Mouse (Mus musculus) forebrain, embryonic 13.5 days (tissue): ENCODE measurements at regions not wholly inside any gene's neighbourhood (a gene's known extent, or its start where the extent isn't known, plus 50 kb on each side); places are given as distances from the start of the nearest gene placed in this dataset.

Experiments used
- ATAC-seq: fragments of 200-750 bp; cut with Nextera tagmentation; 2 replicates; pipeline ENCODE4 v1.8.0; 2017
- H3K27ac ChIP-seq: fragments of 300-500 bp; sonication (generic); 2 replicates; pipeline ENCODE4 v1.5.1; 2015; ENCODE audit warnings: inconsistent platforms, mild to moderate bottlenecking, moderate library complexity
- H3K27me3 ChIP-seq: fragments of 300-500 bp; sonication (generic); 2 replicates; pipeline ENCODE4 v1.6.1; 2015; ENCODE audit warnings: mild to moderate bottlenecking, inconsistent platforms
- H3K36me3 ChIP-seq: fragments of 300-500 bp; sonication (generic); 2 replicates; pipeline ENCODE4 v1.6.1; 2015; ENCODE audit warnings: mild to moderate bottlenecking, inconsistent platforms; ENCODE audit not compliant: poor library complexity, severe bottlenecking
- H3K4me1 ChIP-seq: fragments of 300-500 bp; sonication (generic); 2 replicates; pipeline ENCODE4 v1.6.1; 2015; ENCODE audit warnings: inconsistent platforms
- H3K4me2 ChIP-seq: fragments of 300-500 bp; sonication (generic); 2 replicates; pipeline ENCODE4 v1.6.1; 2015; ENCODE audit warnings: inconsistent platforms, mild to moderate bottlenecking, moderate library complexity
- H3K4me3 ChIP-seq: fragments of 300-500 bp; sonication (generic); 2 replicates; pipeline ENCODE4 v1.5.1; 2015; ENCODE audit warnings: mild to moderate bottlenecking, inconsistent platforms
- H3K9ac ChIP-seq: fragments of 300-500 bp; sonication (generic); 2 replicates; pipeline ENCODE4 v1.6.1; 2015; ENCODE audit warnings: mild to moderate bottlenecking, inconsistent platforms
- H3K9me3 ChIP-seq: fragments of 300-500 bp; sonication (generic); replicated peaks from 2 replicates; pipeline ENCODE4 v1.6.1; 2016; ENCODE audit warnings: inconsistent platforms
- WGBS: fragments of 180-500 bp; shearing (Covaris S2); methylation state at CpG from one replicate; pipeline ENCODE4 v1.1.7; 2015; 5-methylcytosine and 5-hydroxymethylcytosine counted together
- microRNA counts: library from miRNA; unstranded; fragments of <30 nt; microRNA quantifications from one replicate; lab custom pipeline; 2016
- microRNA-seq: library from miRNA; unstranded; fragments of <30 nt; microRNA quantifications from one replicate; pipeline ENCODE4, GENCODE M21; 2016

DNA sequence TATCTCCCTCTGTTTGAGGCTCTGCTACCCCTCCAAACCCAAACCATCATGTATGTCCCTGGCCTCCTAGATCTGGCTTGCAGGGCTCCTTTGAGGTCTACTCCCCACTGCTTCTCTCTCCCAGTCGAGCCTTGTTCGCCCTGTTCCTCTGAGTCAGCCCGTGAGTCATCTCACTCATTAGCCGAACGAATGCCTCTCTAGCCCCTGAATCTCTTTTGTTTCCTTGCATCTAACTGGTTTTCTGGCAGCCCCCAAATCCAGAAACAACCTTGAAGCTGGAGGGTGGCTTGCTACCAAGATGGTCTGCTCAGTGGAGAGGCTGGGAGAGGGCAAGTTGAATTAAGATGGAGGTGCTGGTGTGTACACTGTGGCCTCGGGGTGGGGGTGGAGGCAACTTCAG, 66.3 kb upstream of the Mkln1 start:
- Histone ChIP-seq H3K27ac (no peak overlapping the region), H3K27me3 (no peaks in the 10 kb centered on the region), H3K9ac (no peak overlapping the region), H3K9me3 (no peaks in the 10 kb centered on the region), H3K36me3 (no peaks in the 10 kb centered on the region), H3K4me3 (no peak overlapping the region), H3K4me2 (no peak overlapping the region), H3K4me1 (peaks cover 6% of the 10 kb centered on the region)
- 70% methylated on average over 6 of the region's 6 CpGs for WGBS
- ATAC-seq: no peak

DNA sequence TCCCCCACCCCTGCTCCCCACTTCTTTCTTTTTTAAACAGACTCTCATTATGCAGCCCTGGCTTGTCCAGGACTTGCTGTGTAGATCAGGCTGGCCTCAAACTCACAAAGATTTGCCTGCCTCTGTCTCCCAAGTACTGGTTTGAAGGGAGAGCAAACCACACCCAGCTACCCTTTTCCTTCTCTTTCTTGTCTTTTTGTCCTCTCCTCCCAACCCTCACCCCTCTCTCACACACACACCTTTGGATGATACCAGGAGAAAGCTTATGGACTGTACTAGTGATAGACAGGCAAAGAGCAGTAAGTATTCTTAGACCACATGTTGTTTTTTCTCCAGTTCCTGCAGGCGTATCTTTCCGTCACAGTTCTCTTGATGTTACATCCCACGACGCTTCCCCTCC, 65.8 kb upstream of the Mkln1 start:
- Histone ChIP-seq H3K9ac (no peak overlapping the region), H3K4me1 (peaks cover 6% of the 10 kb centered on the region), H3K4me3 (no peak overlapping the region), H3K27me3 (no peaks in the 10 kb centered on the region), H3K9me3 (no peaks in the 10 kb centered on the region), H3K27ac (no peak overlapping the region), H3K36me3 (no peaks in the 10 kb centered on the region), H3K4me2 (no peak overlapping the region)
- 85% methylated on average over 4 of the region's 4 CpGs for WGBS
- ATAC-seq: no peak

DNA sequence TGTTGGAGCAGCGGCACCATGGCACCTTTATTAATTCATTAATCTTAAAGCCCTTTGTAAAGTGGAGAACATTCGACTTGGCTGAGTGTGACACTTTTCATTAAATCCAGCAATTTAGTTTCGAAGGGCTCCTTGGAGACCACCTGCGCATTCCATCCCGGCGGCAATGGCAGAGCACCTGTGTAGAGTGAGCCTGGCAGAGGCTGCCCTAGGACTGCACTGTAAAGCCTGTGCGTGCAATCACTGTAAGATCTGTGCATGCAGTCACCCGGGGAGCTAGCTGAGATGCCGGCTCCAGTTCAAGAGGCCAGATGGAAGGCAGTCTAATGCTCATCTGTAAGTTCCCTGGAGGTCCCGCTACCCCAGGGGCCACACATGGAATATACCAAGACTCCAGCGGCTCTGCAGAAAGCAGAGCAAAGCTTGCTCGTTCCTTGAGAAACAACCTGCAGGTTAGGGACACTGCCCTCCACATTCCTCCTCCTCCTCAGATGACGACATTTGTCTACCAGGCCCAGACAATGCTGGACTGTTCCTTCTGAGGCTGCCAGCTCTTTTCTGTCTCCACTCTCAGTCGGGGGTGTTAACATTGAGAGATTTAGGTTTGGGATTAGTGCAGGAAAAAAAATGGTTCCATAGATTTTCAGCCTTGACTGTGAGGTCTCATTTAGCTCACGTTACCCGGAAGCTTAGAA, 65.2 kb upstream of the Mkln1 start:
- Histone ChIP-seq H3K4me2 (no peak overlapping the region), H3K4me1 (peaks cover 6% of the 10 kb centered on the region), H3K9me3 (no peaks in the 10 kb centered on the region), H3K4me3 (no peak overlapping the region), H3K9ac (no peak overlapping the region; the same call in 1 of the 2 replicates), H3K36me3 (no peaks in the 10 kb centered on the region), H3K27me3 (no peaks in the 10 kb centered on the region), H3K27ac (no peak overlapping the region)
- WGBS: 57% methylated on average over 16 of the region's 16 CpGs
- no peak for ATAC-seq

DNA sequence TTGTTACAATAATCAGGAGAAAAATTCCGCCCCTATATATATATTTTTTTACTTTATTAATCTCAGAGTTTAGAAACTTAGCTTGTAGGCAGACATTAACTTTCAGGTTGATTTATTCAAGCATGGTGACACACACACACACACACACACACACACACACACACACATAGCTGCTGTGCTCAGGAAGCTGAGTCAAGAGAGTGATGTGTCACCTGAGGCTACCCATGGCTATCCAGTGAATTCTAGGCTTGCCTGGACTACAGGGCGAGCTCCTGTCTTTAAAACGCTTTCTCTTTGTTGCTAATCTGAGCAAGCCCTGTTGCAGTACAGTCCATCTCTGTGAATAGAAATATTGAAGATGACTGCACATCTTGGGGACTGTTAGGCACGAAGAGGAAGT, 64.4 kb upstream of the Mkln1 start:
- no peak overlapping the region for H3K27ac ChIP-seq
- H3K9me3 ChIP-seq: no peaks in the 10 kb centered on the region
- H3K4me1 ChIP-seq: peaks cover 6% of the 10 kb centered on the region
- H3K4me2 ChIP-seq: no peak overlapping the region
- 93% methylated on average over 4 of the region's 4 CpGs for WGBS
- H3K36me3 ChIP-seq: no peaks in the 10 kb centered on the region
- no peaks in the 10 kb centered on the region for H3K27me3 ChIP-seq
- H3K9ac ChIP-seq: no peak overlapping the region
- no peak for ATAC-seq
- H3K4me3 ChIP-seq: no peak overlapping the region

DNA sequence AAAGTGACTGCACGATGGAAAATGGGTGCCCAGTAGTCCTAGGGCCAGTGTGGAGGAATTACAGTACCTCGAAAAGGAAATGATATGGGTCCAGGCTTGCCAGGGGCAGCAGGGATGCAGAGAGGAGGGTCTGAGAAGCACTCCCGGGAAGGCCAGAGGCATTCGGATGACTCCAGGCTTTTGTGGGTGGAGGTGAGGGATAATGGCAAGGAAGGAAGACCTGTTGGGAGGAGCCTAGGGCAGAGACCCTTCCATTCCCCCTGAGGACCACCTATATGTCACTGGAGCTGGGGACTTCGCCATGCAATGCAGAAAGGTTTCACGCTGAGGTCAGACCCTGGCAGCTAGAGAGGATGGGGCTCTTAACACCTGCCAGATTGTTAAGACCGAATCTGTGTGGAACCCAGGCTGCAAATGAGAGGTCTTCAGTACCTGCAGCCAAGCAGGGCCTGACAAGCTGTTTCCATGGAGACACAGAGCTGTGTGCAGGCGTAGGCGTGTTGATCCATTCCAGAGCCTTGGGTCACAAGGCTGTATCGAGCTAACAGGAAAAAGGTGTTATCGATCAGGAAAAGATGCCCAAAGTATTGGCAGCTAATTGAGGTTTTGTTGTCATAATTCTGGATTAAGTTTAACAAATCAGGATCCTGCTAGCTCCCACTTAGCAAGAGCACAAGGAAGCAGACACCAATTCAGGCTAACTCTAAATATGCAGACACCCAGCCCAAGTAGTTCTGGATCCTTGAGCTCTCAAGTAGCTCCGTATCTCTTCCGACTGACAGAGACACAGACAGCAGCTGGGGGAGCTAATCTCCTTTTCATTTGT, 59.2 kb upstream of the Mkln1 start:
- WGBS: 63% methylated on average over 13 of the region's 13 CpGs
- Histone ChIP-seq H3K9ac (no peak overlapping the region), H3K36me3 (no peaks in the 10 kb centered on the region), H3K27me3 (no peaks in the 10 kb centered on the region), H3K27ac (0 out of 2 replicates have a peak overlapping the region, but pooled peaks have one; percentile 5), H3K4me3 (no peak overlapping the region), H3K4me1 (0 out of 2 replicates have a peak, but pooled peaks cover 3% of the 10 kb centered on the region), H3K4me2 (no peak overlapping the region), H3K9me3 (no peaks in the 10 kb centered on the region)
- ATAC-seq: 0 out of 2 replicates have a peak, but pooled peaks have one; percentile 53

DNA sequence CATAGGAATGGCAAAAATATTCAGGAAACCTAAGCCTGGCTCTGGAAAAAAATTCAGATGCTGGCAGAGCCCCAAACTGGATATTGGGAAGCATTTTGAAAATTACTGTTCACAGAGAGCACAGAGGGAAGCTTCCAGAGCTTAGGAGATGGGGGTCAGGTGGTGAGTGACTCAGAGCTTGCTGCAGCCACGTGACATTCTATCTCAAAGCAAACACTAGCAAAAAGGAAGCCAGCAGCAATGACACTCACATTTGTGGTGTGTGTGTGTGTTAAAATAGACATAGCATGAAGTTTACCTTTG, 58.6 kb upstream of the Mkln1 start:
- Histone ChIP-seq H3K9me3 (no peaks in the 10 kb centered on the region), H3K27ac (no peak overlapping the region), H3K36me3 (no peaks in the 10 kb centered on the region)

DNA sequence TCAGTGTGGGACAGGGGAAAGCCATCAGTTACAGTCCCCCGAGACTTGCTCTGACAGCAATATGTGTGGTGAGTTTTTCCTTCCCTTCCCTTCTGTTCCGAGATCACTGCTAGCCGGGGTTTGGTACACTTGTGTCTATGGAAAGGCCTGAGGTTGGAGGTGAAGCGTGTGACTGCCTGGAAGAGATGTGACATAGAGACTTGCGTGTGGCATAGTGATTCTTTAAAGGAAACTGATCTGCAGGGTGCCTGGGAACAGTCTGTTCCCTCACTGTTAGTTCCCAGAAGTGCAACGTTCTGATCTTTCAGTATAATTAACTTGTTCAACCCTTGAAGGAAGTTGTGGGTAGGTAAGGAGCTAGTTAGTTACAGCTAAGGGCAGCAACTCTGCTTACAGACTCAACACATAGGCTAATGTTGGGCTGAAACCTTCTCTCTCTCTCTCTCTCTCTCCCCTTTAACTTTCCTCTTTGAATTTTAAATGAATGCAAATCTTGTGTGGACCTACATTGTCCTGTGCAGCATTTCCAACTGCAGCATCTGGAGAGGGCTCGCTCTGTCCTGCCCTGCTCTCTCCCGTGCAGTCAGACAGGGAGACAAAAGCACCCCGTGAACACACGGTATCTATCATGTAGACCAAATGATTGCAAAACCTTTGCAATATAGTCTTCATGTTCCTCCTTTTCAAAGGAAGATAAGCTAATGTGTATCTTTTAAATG, 53.0 kb upstream of the Mkln1 start:
- Histone ChIP-seq H3K9me3 (no peaks in the 10 kb centered on the region), H3K27ac (no peak overlapping the region), H3K4me3 (no peak overlapping the region), H3K36me3 (no peaks in the 10 kb centered on the region), H3K27me3 (no peaks in the 10 kb centered on the region), H3K9ac (no peak overlapping the region), H3K4me1 (peaks cover 6% of the 10 kb centered on the region; the same call in 1 of the 2 replicates), H3K4me2 (no peak overlapping the region)
- 49% methylated on average over 10 of the region's 10 CpGs for WGBS
- no peak for ATAC-seq

More for the DNA sequence above, 58.6 kb upstream of the Mkln1 start:
- no peak overlapping the region for H3K4me3 ChIP-seq
- H3K27me3 ChIP-seq: no peaks in the 10 kb centered on the region
- 0 out of 2 replicates have a peak, but pooled peaks cover 3% of the 10 kb centered on the region for H3K4me1 ChIP-seq
- no peak overlapping the region for H3K9ac ChIP-seq
- WGBS: 28% methylated on average over 1 of the region's 1 CpGs
- no peak for ATAC-seq
- H3K4me2 ChIP-seq: no peak overlapping the region

DNA sequence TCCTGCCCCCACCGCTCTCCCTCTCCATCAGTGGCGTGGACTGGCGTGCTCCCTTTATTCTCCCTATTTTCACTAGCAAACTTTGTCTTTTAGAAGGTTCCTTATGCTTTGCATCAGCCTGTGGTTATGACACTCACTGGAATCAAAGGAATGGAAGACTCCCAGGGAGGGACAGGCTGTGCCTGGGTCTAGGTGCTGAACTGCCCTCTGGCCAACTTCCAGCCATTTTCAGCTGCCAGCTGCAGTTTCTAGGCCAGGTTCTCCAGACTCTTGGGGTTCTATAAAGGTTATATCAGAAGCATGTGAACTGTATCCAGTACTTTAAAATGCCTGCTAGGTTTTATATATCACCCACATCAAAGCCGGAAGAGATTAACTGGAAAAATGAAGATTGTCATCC, 50.2 kb upstream of the Mkln1 start:
- Histone ChIP-seq H3K9ac (no peak overlapping the region), H3K27me3 (no peaks in the 10 kb centered on the region), H3K4me1 (peaks cover 6% of the 10 kb centered on the region; the same call in 1 of the 2 replicates), H3K9me3 (no peaks in the 10 kb centered on the region), H3K36me3 (no peaks in the 10 kb centered on the region), H3K4me2 (no peak overlapping the region), H3K27ac (no peak overlapping the region), H3K4me3 (no peak overlapping the region)
- WGBS: 91% methylated on average over 4 of the region's 4 CpGs
- no peak for ATAC-seq

MicroRNAs in the stretch of these regions (microRNA counts, 519-probe panel; counts per million panel counts)
- 4,256 counts per million, percentile 81 among the panel's probes with 10 or more counts for microRNA mmu-miR-29a (lab: Ali Mortazavi, UCI)

Small RNA genes lying in the stretch of these regions (microRNA-seq; reads per million reads assigned to microRNA genes)
- gene Mir29a (239 reads per million, percentile 61 among the genes with 10 or more reads in this experiment), gene Mir29b-1 (3.0 reads per million, percentile 4 among the genes with 10 or more reads in this experiment)
